Mouse (Mus musculus): ENCODE data around the gene Gm28308. TPM values are rescaled to one million over a fixed set of nuclear protein-coding genes. Genes with fewer than 3 reads are reported as not detected.

Gm28308 gene
- polyA plus RNA-seq, 1 experiment from 2014 or later, result not detected

GRCm38 (mm10) chr6:52243681-52244121 is 30.6 kb upstream of the Gm28308 start:
- WGBS, result 0% methylated on average over 12 of the region's 12 CpGs
- DNase-seq (ENCODE audit: low spot score), result peak; percentile 54
- Histone ChIP-seq H3K27ac (replicated peaks) (no peak overlapping the region), H3K4me1 (peaks cover 15% of the 10 kb centered on the region), H3K27me3 (replicated peaks; ENCODE audit: low read depth, poor library complexity, severe bottlenecking) (peaks cover 100% of the 10 kb centered on the region), H3K4me3 (no peak overlapping the region), H3K9me3 (no peaks in the 10 kb centered on the region), H3K36me3 (replicated peaks) (no peaks in the 10 kb centered on the region)

- H3K27ac ChIP-seq (replicated peaks), result no peak overlapping the region
- peaks cover 100% of the 10 kb centered on the region for H3K27me3 ChIP-seq (replicated peaks; ENCODE audit: low read depth, poor library complexity, severe bottlenecking)
- peaks cover 15% of the 10 kb centered on the region for H3K4me1 ChIP-seq
- H3K36me3 ChIP-seq (replicated peaks), result no peaks in the 10 kb centered on the region
- DNase-seq (ENCODE audit: low spot score), result peak; percentile 27
- no peak overlapping the region for H3K4me3 ChIP-seq
- H3K9me3 ChIP-seq, result no peaks in the 10 kb centered on the region
- WGBS, result 3% methylated on average over 4 of the region's 4 CpGs
These were observed 29.7 kb upstream of the Gm28308 start for GRCm38 (mm10) chr6:52242801-52243332.

- Histone ChIP-seq H3K27ac (replicated peaks) (no peak overlapping the region), H3K9me3 (no peaks in the 10 kb centered on the region), H3K4me1 (peaks cover 11% of the 10 kb centered on the region; the same call in 1 of the 2 replicates), H3K4me3 (no peak overlapping the region), H3K36me3 (replicated peaks) (no peaks in the 10 kb centered on the region), H3K27me3 (replicated peaks; ENCODE audit: low read depth, poor library complexity, severe bottlenecking) (peaks cover 100% of the 10 kb centered on the region)
- peak; percentile 34 for DNase-seq (ENCODE audit: low spot score)
- 4% methylated on average over 9 of the region's 9 CpGs for WGBS
These were observed 28.0 kb upstream of the Gm28308 start for GRCm38 (mm10) chr6:52241001-52241621.

DNA sequence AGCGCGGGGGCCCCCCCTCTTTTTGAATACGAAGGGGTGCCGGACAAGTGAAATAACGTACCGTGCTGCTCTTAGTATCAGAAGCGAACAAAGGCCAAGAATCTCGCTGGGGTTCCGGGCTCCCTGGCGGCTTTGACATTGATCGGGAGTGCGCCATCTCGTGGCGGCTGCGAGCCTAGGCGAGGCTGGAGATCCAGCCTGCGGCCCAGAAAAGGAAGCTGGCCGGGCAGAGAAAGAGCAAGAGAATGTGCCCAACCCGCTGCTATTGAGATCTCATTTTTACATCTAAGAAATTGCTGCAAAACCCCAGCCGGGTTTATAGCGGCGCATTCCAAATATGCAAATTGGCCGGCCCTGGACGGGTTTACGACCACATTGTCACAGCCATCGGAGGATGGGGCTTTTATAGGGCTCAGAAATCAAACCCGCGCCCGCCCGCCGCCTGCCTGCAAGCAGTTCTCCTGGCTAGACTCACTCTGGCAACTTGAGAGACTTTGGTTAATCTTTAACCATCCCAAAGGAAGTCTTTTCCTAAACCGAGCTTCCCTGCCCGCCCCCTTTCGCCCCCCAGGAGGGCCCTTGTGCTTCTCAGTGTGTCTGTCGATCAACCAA is 27.4 kb upstream of the Gm28308 start, which contains the start of gene Hoxa10:
Hoxa10 (minus strand) TSS at position 466 of the 612 bp plus-strand sequence.
- no peaks in the 10 kb centered on the region for H3K9me3 ChIP-seq
- H3K27ac ChIP-seq (replicated peaks), result no peak within 1 kb of the TSS
- H3K36me3 ChIP-seq (replicated peaks), result no peaks in the 10 kb centered on the region
- H3K4me3 ChIP-seq, result peak within 1 kb of the TSS; percentile 27; the same call in 1 of the 2 replicates
- WGBS, result under 1% methylated on average over 35 of the region's 35 CpGs
- H3K27me3 ChIP-seq (replicated peaks; ENCODE audit: low read depth, poor library complexity, severe bottlenecking), result peaks cover 100% of the 10 kb centered on the region
- peaks cover 11% of the 10 kb centered on the region; the same call in 1 of the 2 replicates for H3K4me1 ChIP-seq
- peak; percentile 90 for DNase-seq (ENCODE audit: low spot score)

GRCm38 (mm10) chr6:52239625-52240388 is 26.7 kb upstream of the Gm28308 start:
- H3K4me1 ChIP-seq, result peaks cover 5% of the 10 kb centered on the region; the same call in 1 of the 2 replicates
- H3K36me3 ChIP-seq (replicated peaks), result no peaks in the 10 kb centered on the region
- peaks cover 100% of the 10 kb centered on the region for H3K27me3 ChIP-seq (replicated peaks; ENCODE audit: low read depth, poor library complexity, severe bottlenecking)
- H3K4me3 ChIP-seq, result peak overlapping the region; percentile 27; the same call in 1 of the 2 replicates
- H3K27ac ChIP-seq (replicated peaks), result no peak overlapping the region
- DNase-seq (ENCODE audit: low spot score), result no peak
- WGBS, result 2% methylated on average over 30 of the region's 30 CpGs
- no peaks in the 10 kb centered on the region for H3K9me3 ChIP-seq

- H3K36me3 ChIP-seq (replicated peaks), result no peaks in the 10 kb centered on the region
- no peak overlapping the region for H3K4me3 ChIP-seq
- WGBS, result 1% methylated on average over 7 of the region's 7 CpGs
- no peak overlapping the region for H3K27ac ChIP-seq (replicated peaks)
- H3K4me1 ChIP-seq, result peaks cover 11% of the 10 kb centered on the region; the same call in 1 of the 2 replicates
- no peaks in the 10 kb centered on the region for H3K9me3 ChIP-seq
- DNase-seq (ENCODE audit: low spot score), result peak; percentile 54
- peaks cover 100% of the 10 kb centered on the region for H3K27me3 ChIP-seq (replicated peaks; ENCODE audit: low read depth, poor library complexity, severe bottlenecking)
These were observed 25.8 kb upstream of the Gm28308 start for GRCm38 (mm10) chr6:52238976-52239375.

DNA sequence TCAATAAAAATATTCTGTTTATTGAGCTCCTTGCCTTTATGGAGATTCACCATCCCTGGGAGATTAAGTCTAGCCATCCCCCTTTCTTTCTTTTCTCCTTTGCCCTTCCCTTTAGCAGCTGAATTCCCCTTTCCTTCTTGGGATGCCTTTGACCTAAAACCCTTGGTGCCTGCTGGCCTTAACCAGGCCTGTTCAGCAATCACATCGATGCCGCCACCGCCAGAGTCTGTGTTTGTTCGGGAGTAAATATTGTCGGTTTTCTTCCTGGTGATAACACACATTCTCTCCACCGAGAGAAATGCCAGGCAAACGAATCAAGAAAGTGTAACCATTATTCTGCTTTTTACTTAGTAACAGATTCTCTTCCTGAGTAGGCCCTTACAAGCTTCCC is 25.0 kb upstream of the Gm28308 start:
- H3K9me3 ChIP-seq, result no peaks in the 10 kb centered on the region
- WGBS, result 1% methylated on average over 7 of the region's 7 CpGs
- no peak overlapping the region for H3K27ac ChIP-seq (replicated peaks)
- DNase-seq (ENCODE audit: low spot score), result peak; percentile 36
- H3K27me3 ChIP-seq (replicated peaks; ENCODE audit: low read depth, poor library complexity, severe bottlenecking), result peaks cover 100% of the 10 kb centered on the region
- no peaks in the 10 kb centered on the region for H3K36me3 ChIP-seq (replicated peaks)
- H3K4me3 ChIP-seq, result no peak overlapping the region
- H3K4me1 ChIP-seq, result peaks cover 6% of the 10 kb centered on the region; the same call in 1 of the 2 replicates

- peak; percentile 40 for DNase-seq (ENCODE audit: low spot score)
- 7% methylated on average over 10 of the region's 10 CpGs for WGBS
These were observed 24.4 kb upstream of the Gm28308 start for GRCm38 (mm10) chr6:52237346-52238154.

GRCm38 (mm10) chr6:52236806-52237205 is 23.7 kb upstream of the Gm28308 start:
- Histone ChIP-seq H3K27me3 (replicated peaks; ENCODE audit: low read depth, poor library complexity, severe bottlenecking) (peaks cover 100% of the 10 kb centered on the region), H3K4me3 (no peak overlapping the region)

More at GRCm38 (mm10) chr6:52237346-52238154, 24.4 kb upstream of the Gm28308 start:
- H3K27me3 ChIP-seq (replicated peaks; ENCODE audit: low read depth, poor library complexity, severe bottlenecking), result peaks cover 100% of the 10 kb centered on the region
- no peaks in the 10 kb centered on the region for H3K36me3 ChIP-seq (replicated peaks)
- H3K27ac ChIP-seq (replicated peaks), result no peak overlapping the region
- no peak overlapping the region for H3K4me3 ChIP-seq
- peaks cover 6% of the 10 kb centered on the region; the same call in 1 of the 2 replicates for H3K4me1 ChIP-seq
- no peaks in the 10 kb centered on the region for H3K9me3 ChIP-seq

GRCm38 (mm10) chr6:52235866-52236265 is 22.7 kb upstream of the Gm28308 start:
- peak; percentile 16 for DNase-seq (ENCODE audit: low spot score)
- H3K36me3 ChIP-seq (replicated peaks), result no peaks in the 10 kb centered on the region
- no peak overlapping the region for H3K27ac ChIP-seq (replicated peaks)
- H3K4me3 ChIP-seq, result no peak overlapping the region
- peaks cover 6% of the 10 kb centered on the region; the same call in 1 of the 2 replicates for H3K4me1 ChIP-seq
- WGBS, result 17% methylated on average over 6 of the region's 6 CpGs
- H3K9me3 ChIP-seq, result no peaks in the 10 kb centered on the region
- H3K27me3 ChIP-seq (replicated peaks; ENCODE audit: low read depth, poor library complexity, severe bottlenecking), result peaks cover 100% of the 10 kb centered on the region

More at GRCm38 (mm10) chr6:52236806-52237205, 23.7 kb upstream of the Gm28308 start:
- Histone ChIP-seq H3K27ac (replicated peaks) (no peak overlapping the region), H3K36me3 (replicated peaks) (no peaks in the 10 kb centered on the region), H3K4me1 (peaks cover 6% of the 10 kb centered on the region; the same call in 1 of the 2 replicates), H3K9me3 (no peaks in the 10 kb centered on the region)
- WGBS, result 7% methylated on average over 3 of the region's 3 CpGs
- DNase-seq (ENCODE audit: low spot score), result peak; percentile 29

DNA sequence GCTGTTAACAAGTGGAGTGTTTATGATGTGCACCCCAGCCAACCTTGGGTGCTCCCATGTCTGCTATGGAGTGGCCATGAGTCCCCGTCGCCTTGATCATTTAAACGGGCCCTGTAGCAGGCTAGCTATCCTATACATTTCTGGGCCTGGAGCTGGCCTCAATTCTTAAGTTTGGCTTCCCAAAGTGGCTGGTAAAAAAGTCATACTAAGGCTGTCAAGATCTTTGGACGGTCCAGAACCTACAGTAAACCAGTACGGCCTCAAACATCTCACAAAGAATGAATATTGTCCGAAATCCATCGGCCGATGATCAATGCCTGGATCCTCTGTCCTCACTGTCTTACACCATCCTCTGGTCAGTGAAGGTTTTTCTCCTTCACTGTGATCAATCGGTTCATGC is 22.1 kb upstream of the Gm28308 start:
- H3K9me3 ChIP-seq, result no peaks in the 10 kb centered on the region
- H3K36me3 ChIP-seq (replicated peaks), result no peaks in the 10 kb centered on the region
- H3K4me1 ChIP-seq, result peaks cover 9% of the 10 kb centered on the region; the same call in 1 of the 2 replicates
- WGBS, result 29% methylated on average over 9 of the region's 9 CpGs
- DNase-seq (ENCODE audit: low spot score), result peak; percentile 35
- H3K27me3 ChIP-seq (replicated peaks; ENCODE audit: low read depth, poor library complexity, severe bottlenecking), result peaks cover 100% of the 10 kb centered on the region
- no peak overlapping the region for H3K27ac ChIP-seq (replicated peaks)
- no peak overlapping the region for H3K4me3 ChIP-seq

Measured in embryonic facial prominence, embryonic 10.5 days (tissue).